Mouse (Mus musculus): ENCODE results near the gene Gm17268. TPM values are rescaled to one million over a fixed set of nuclear protein-coding genes. Genes with fewer than 3 reads are reported as not detected.

Gm17268 gene
- not detected in 2 replicates for polyA plus RNA-seq (2014; fragmentation: Nextera tagmentation; extraction: Ambion mirVana)

- WGBS, result 40% methylated on average over 2 of the region's 2 CpGs
- Histone ChIP-seq H3K36me3 (ENCODE audit: control insufficient read depth, insufficient read depth, low read length) (no peaks in the 10 kb centered on the region), H3K4me1 (ENCODE audit: control insufficient read depth, insufficient read depth, low read length) (no peaks in the 10 kb centered on the region), H3K4me3 (ENCODE audit: low read depth, low read length) (no peak within 1 kb of the TSS), H3K27ac (replicated peaks; ENCODE audit: low read depth, low read length) (no peak within 1 kb of the TSS), H3K9ac (ENCODE audit: low read length) (no peak within 1 kb of the TSS), H3K4me2 (ENCODE audit: low read depth, severe bottlenecking) (no peak within 1 kb of the TSS), H3K9me3 (ENCODE audit: control insufficient read depth, low read length) (no peaks in the 10 kb centered on the region), H3K27me3 (ENCODE audit: control insufficient read depth, insufficient read depth, low read length) (no peaks in the 10 kb centered on the region)
- ATAC-seq (ENCODE audit: insufficient number of reproducible peaks, low FRiP score, low TSS enrichment, low read depth) (no peak), DNase-seq (ENCODE audit: low spot score) (no peak)
Observed at GRCm38 (mm10) chr11:82038535-82038934, at the start of gene Gm17268. Gene Gm17268 (minus strand): TSS chr11:82038562.

- no peak overlapping the region for H3K9ac ChIP-seq (ENCODE audit: low read length)
- WGBS, result 91% methylated on average over 3 of the region's 3 CpGs
- H3K4me3 ChIP-seq (ENCODE audit: low read depth, low read length), result no peak overlapping the region
- H3K4me1 ChIP-seq (ENCODE audit: control insufficient read depth, insufficient read depth, low read length), result no peaks in the 10 kb centered on the region
- H3K36me3 ChIP-seq (ENCODE audit: control insufficient read depth, insufficient read depth, low read length), result no peaks in the 10 kb centered on the region
- H3K4me2 ChIP-seq (ENCODE audit: low read depth, severe bottlenecking), result no peak overlapping the region
- H3K27me3 ChIP-seq (ENCODE audit: control insufficient read depth, insufficient read depth, low read length), result no peaks in the 10 kb centered on the region
- ATAC-seq (ENCODE audit: insufficient number of reproducible peaks, low FRiP score, low TSS enrichment, low read depth), result no peak
- no peak overlapping the region for H3K27ac ChIP-seq (replicated peaks; ENCODE audit: low read depth, low read length)
- no peaks in the 10 kb centered on the region for H3K9me3 ChIP-seq (ENCODE audit: control insufficient read depth, low read length)
- DNase-seq (ENCODE audit: low spot score), result no peak
Observed at GRCm38 (mm10) chr11:82084360-82084759, 46.0 kb upstream of the Gm17268 start.

- no peaks in the 10 kb centered on the region for H3K9me3 ChIP-seq (ENCODE audit: control insufficient read depth, low read length)
- H3K4me2 ChIP-seq (ENCODE audit: low read depth, severe bottlenecking), result no peak overlapping the region
- no peaks in the 10 kb centered on the region for H3K4me1 ChIP-seq (ENCODE audit: control insufficient read depth, insufficient read depth, low read length)
- WGBS, result 81% methylated on average over 3 of the region's 3 CpGs
- H3K27ac ChIP-seq (replicated peaks; ENCODE audit: low read depth, low read length), result no peak overlapping the region
- DNase-seq (ENCODE audit: low spot score) (no peak), ATAC-seq (ENCODE audit: insufficient number of reproducible peaks, low FRiP score, low TSS enrichment, low read depth) (no peak)
- H3K4me3 ChIP-seq (ENCODE audit: low read depth, low read length), result no peak overlapping the region
- no peak overlapping the region for H3K9ac ChIP-seq (ENCODE audit: low read length)
- no peaks in the 10 kb centered on the region for H3K27me3 ChIP-seq (ENCODE audit: control insufficient read depth, insufficient read depth, low read length)
- no peaks in the 10 kb centered on the region for H3K36me3 ChIP-seq (ENCODE audit: control insufficient read depth, insufficient read depth, low read length)
Observed at GRCm38 (mm10) chr11:82080865-82081264, 42.5 kb upstream of the Gm17268 start.

GRCm38 (mm10) chr11:82078136-82078730 is 39.9 kb upstream of the Gm17268 start:
- H3K4me2 ChIP-seq (ENCODE audit: low read depth, severe bottlenecking), result no peak overlapping the region
- H3K4me3 ChIP-seq (ENCODE audit: low read depth, low read length), result no peak overlapping the region
- H3K9me3 ChIP-seq (ENCODE audit: control insufficient read depth, low read length), result no peaks in the 10 kb centered on the region
- H3K4me1 ChIP-seq (ENCODE audit: control insufficient read depth, insufficient read depth, low read length), result no peaks in the 10 kb centered on the region
- ATAC-seq (ENCODE audit: insufficient number of reproducible peaks, low FRiP score, low TSS enrichment, low read depth), result no peak
- DNase-seq (ENCODE audit: low spot score), result no peak
- no peak overlapping the region for H3K27ac ChIP-seq (replicated peaks; ENCODE audit: low read depth, low read length)
- no peaks in the 10 kb centered on the region for H3K27me3 ChIP-seq (ENCODE audit: control insufficient read depth, insufficient read depth, low read length)
- H3K9ac ChIP-seq (ENCODE audit: low read length), result no peak overlapping the region
- no peaks in the 10 kb centered on the region for H3K36me3 ChIP-seq (ENCODE audit: control insufficient read depth, insufficient read depth, low read length)

GRCm38 (mm10) chr11:82077031-82077430 is 38.7 kb upstream of the Gm17268 start:
- H3K9me3 ChIP-seq (ENCODE audit: control insufficient read depth, low read length), result no peaks in the 10 kb centered on the region
- 58% methylated on average over 3 of the region's 3 CpGs for WGBS
- no peak overlapping the region for H3K9ac ChIP-seq (ENCODE audit: low read length)
- H3K4me3 ChIP-seq (ENCODE audit: low read depth, low read length), result no peak overlapping the region
- no peak overlapping the region for H3K27ac ChIP-seq (replicated peaks; ENCODE audit: low read depth, low read length)
- ATAC-seq (ENCODE audit: insufficient number of reproducible peaks, low FRiP score, low TSS enrichment, low read depth) (no peak), DNase-seq (ENCODE audit: low spot score) (no peak)
- no peaks in the 10 kb centered on the region for H3K4me1 ChIP-seq (ENCODE audit: control insufficient read depth, insufficient read depth, low read length)
- H3K36me3 ChIP-seq (ENCODE audit: control insufficient read depth, insufficient read depth, low read length), result no peaks in the 10 kb centered on the region
- H3K4me2 ChIP-seq (ENCODE audit: low read depth, severe bottlenecking), result no peak overlapping the region
- H3K27me3 ChIP-seq (ENCODE audit: control insufficient read depth, insufficient read depth, low read length), result no peaks in the 10 kb centered on the region

GRCm38 (mm10) chr11:82073686-82074085 is 35.3 kb upstream of the Gm17268 start:
- Histone ChIP-seq H3K9ac (ENCODE audit: low read length) (no peak overlapping the region), H3K4me1 (ENCODE audit: control insufficient read depth, insufficient read depth, low read length) (no peaks in the 10 kb centered on the region), H3K27me3 (ENCODE audit: control insufficient read depth, insufficient read depth, low read length) (no peaks in the 10 kb centered on the region), H3K9me3 (ENCODE audit: control insufficient read depth, low read length) (no peaks in the 10 kb centered on the region), H3K4me3 (ENCODE audit: low read depth, low read length) (no peak overlapping the region), H3K27ac (replicated peaks; ENCODE audit: low read depth, low read length) (no peak overlapping the region), H3K36me3 (ENCODE audit: control insufficient read depth, insufficient read depth, low read length) (no peaks in the 10 kb centered on the region), H3K4me2 (ENCODE audit: low read depth, severe bottlenecking) (no peak overlapping the region)
- DNase-seq (ENCODE audit: low spot score) (no peak), ATAC-seq (ENCODE audit: insufficient number of reproducible peaks, low FRiP score, low TSS enrichment, low read depth) (no peak)
- whole genome bisulfite sequencing, result 85% methylated on average over 3 of the region's 3 CpGs

- WGBS, result 76% methylated on average over 3 of the region's 3 CpGs
- H3K4me3 ChIP-seq (ENCODE audit: low read depth, low read length), result no peak overlapping the region
- H3K4me2 ChIP-seq (ENCODE audit: low read depth, severe bottlenecking), result no peak overlapping the region
- no peaks in the 10 kb centered on the region for H3K36me3 ChIP-seq (ENCODE audit: control insufficient read depth, insufficient read depth, low read length)
- H3K27me3 ChIP-seq (ENCODE audit: control insufficient read depth, insufficient read depth, low read length), result no peaks in the 10 kb centered on the region
- H3K9ac ChIP-seq (ENCODE audit: low read length), result no peak overlapping the region
- no peaks in the 10 kb centered on the region for H3K9me3 ChIP-seq (ENCODE audit: control insufficient read depth, low read length)
- ATAC-seq (ENCODE audit: insufficient number of reproducible peaks, low FRiP score, low TSS enrichment, low read depth), result no peak
- no peak for DNase-seq (ENCODE audit: low spot score)
- no peaks in the 10 kb centered on the region for H3K4me1 ChIP-seq (ENCODE audit: control insufficient read depth, insufficient read depth, low read length)
- H3K27ac ChIP-seq (replicated peaks; ENCODE audit: low read depth, low read length), result no peak overlapping the region
Observed at GRCm38 (mm10) chr11:82072984-82073383, 34.6 kb upstream of the Gm17268 start.

- H3K27ac ChIP-seq (replicated peaks; ENCODE audit: low read depth, low read length), result no peak overlapping the region
- no peak for DNase-seq (ENCODE audit: low spot score)
- no peak overlapping the region for H3K4me2 ChIP-seq (ENCODE audit: low read depth, severe bottlenecking)
- H3K9ac ChIP-seq (ENCODE audit: low read length), result no peak overlapping the region
- no peak overlapping the region for H3K4me3 ChIP-seq (ENCODE audit: low read depth, low read length)
- H3K4me1 ChIP-seq (ENCODE audit: control insufficient read depth, insufficient read depth, low read length), result no peaks in the 10 kb centered on the region
- H3K27me3 ChIP-seq (ENCODE audit: control insufficient read depth, insufficient read depth, low read length), result no peaks in the 10 kb centered on the region
- ATAC-seq (ENCODE audit: insufficient number of reproducible peaks, low FRiP score, low TSS enrichment, low read depth), result no peak
- WGBS, result 90% methylated on average over 1 of the region's 1 CpGs
- H3K9me3 ChIP-seq (ENCODE audit: control insufficient read depth, low read length), result no peaks in the 10 kb centered on the region
- no peaks in the 10 kb centered on the region for H3K36me3 ChIP-seq (ENCODE audit: control insufficient read depth, insufficient read depth, low read length)
Observed at GRCm38 (mm10) chr11:82072374-82072773, 34.0 kb upstream of the Gm17268 start.

- H3K4me2 ChIP-seq (ENCODE audit: low read depth, severe bottlenecking), result no peak overlapping the region
- 78% methylated on average over 3 of the region's 3 CpGs for WGBS
- no peaks in the 10 kb centered on the region for H3K4me1 ChIP-seq (ENCODE audit: control insufficient read depth, insufficient read depth, low read length)
- DNase-seq (ENCODE audit: low spot score) (no peak), ATAC-seq (ENCODE audit: insufficient number of reproducible peaks, low FRiP score, low TSS enrichment, low read depth) (no peak)
- no peak overlapping the region for H3K9ac ChIP-seq (ENCODE audit: low read length)
- H3K9me3 ChIP-seq (ENCODE audit: control insufficient read depth, low read length), result no peaks in the 10 kb centered on the region
- H3K27me3 ChIP-seq (ENCODE audit: control insufficient read depth, insufficient read depth, low read length), result no peaks in the 10 kb centered on the region
- H3K36me3 ChIP-seq (ENCODE audit: control insufficient read depth, insufficient read depth, low read length), result no peaks in the 10 kb centered on the region
- H3K4me3 ChIP-seq (ENCODE audit: low read depth, low read length), result no peak overlapping the region
- H3K27ac ChIP-seq (replicated peaks; ENCODE audit: low read depth, low read length), result no peak overlapping the region
Observed at GRCm38 (mm10) chr11:82071076-82071475, 32.7 kb upstream of the Gm17268 start.

Data from limb, embryonic 11.5 days (tissue).